Mouse (Mus musculus) lung, embryonic 14.5 days (tissue): Measurements from ENCODE around the gene Nrm. TPM values are rescaled to one million over a fixed set of nuclear protein-coding genes. Genes with fewer than 3 reads are reported as not detected.

Experiments used
- ATAC-seq: fragments of 200-750 bp; cut with Nextera tagmentation; 2 replicates; pipeline ENCODE4 v1.8.0; 2017; ENCODE audit warnings: mild to moderate bottlenecking, moderate TSS enrichment, moderate library complexity; ENCODE audit not compliant: insufficient read depth
- DNase-seq: peaks from one replicate; pipeline ENCODE4 v3.0.0-alpha.2; 2015
- H3K27ac ChIP-seq: fragments of 300-500 bp; sonication (generic); 2 replicates; pipeline ENCODE4 v1.5.1; 2014; ENCODE audit warnings: low read depth, mild to moderate bottlenecking, moderate library complexity
- H3K27me3 ChIP-seq: fragments of 300-500 bp; sonication (generic); 2 replicates; pipeline ENCODE4 v1.6.1; 2014; ENCODE audit warnings: low read length, control low read depth; ENCODE audit not compliant: insufficient read depth
- H3K36me3 ChIP-seq: fragments of 300-500 bp; sonication (generic); 2 replicates; pipeline ENCODE4 v1.6.1; 2014; ENCODE audit warnings: control low read depth; ENCODE audit not compliant: insufficient read depth
- H3K4me1 ChIP-seq: fragments of 300-500 bp; sonication (generic); 2 replicates; pipeline ENCODE4 v1.6.1; 2014; ENCODE audit warnings: antibody characterized with exemption, control low read depth; ENCODE audit not compliant: insufficient read depth
- H3K4me2 ChIP-seq: fragments of 300-500 bp; sonication (generic); 2 replicates; pipeline ENCODE4 v1.6.1; 2014; ENCODE audit warnings: mild to moderate bottlenecking
- H3K4me3 ChIP-seq: fragments of 300-500 bp; sonication (generic); 2 replicates; pipeline ENCODE4 v1.5.1; 2014; ENCODE audit warnings: low read depth, low read length
- H3K9ac ChIP-seq: fragments of 300-500 bp; sonication (generic); 2 replicates; pipeline ENCODE4 v1.6.1; 2014
- H3K9me3 ChIP-seq: fragments of 300-500 bp; sonication (generic); 2 replicates; pipeline ENCODE4 v1.6.1; 2016; ENCODE audit warnings: low read depth, low read length, control low read depth
- CTCF ChIP-seq: IDR thresholded peaks from 2 replicates; pipeline ENCODE4 v1.5.1; 2016; ENCODE audit warnings: antibody characterized with exemption, low read depth
- WGBS: fragments of 180-500 bp; shearing (Covaris S2); extraction: QIAGEN DNeasy Blood & Tissue Kit; methylation state at CpG from one replicate; pipeline ENCODE4 v1.1.7; 2014; 5-methylcytosine and 5-hydroxymethylcytosine counted together
- polyA plus RNA-seq: library from polyadenylated mRNA; unstranded; fragments of >200 nt; fragmentation: Nextera tagmentation; extraction: Ambion mirVana; gene quantifications from 2 replicates; pipeline ENCODE4 v1.2.1, GENCODE M21; 2014

The Nrm gene
- polyA plus RNA-seq, 1 experiment from 2014 or later = 72.0 TPM

DNA sequence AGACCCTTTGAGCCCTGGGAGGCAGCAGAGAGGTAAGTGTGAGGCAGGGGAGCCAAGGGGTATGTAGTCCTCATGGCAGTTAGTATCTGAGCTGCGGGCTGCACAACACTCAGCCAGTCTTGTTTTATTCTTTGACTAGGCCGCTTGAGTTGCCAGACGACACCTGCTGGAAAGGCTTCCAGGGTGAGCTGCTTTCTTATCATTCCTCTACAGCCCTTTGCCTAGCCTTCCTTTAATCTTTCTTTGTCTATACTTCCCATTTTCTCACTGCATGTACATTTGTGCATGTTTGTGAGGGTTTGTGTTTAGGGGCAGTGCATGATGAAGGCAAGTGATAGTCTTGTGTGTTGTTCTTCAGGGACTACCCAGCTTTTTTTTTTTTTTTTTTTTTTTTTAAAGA lies 10.1 kb upstream of the Nrm start:
- Histone ChIP-seq H3K9me3 (no peaks in the 10 kb centered on the region), H3K27ac (no peak overlapping the region), H3K36me3 (peaks cover 91% of the 10 kb centered on the region), H3K4me3 (no peak overlapping the region), H3K27me3 (no peaks in the 10 kb centered on the region), H3K4me2 (no peak overlapping the region), H3K9ac (no peak overlapping the region), H3K4me1 (no peaks in the 10 kb centered on the region)
- ATAC-seq = no peak
- no peak for TF ChIP-seq CTCF
- WGBS = 84% methylated on average over 3 of the region's 3 CpGs
- no peak for DNase-seq

DNA sequence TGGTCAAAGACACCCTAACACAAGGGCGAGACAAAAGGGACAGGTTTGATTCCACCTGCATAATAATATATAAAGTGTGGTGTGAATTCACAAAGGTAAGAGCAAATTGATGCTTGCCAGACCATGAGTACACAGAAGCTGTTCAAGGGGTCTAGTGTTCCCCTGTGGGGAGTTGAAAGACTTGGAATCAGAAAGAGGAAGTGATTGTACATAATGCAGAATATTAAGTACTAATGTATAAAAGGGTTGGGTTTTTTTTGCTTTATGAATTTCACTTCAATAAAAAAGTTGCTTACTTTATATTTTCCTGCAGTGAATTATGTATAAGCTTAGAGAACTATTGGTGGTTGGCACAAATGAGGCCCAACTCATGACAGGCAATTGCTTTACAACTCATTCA lies 1.7 kb upstream of the Nrm start:
- Histone ChIP-seq H3K9ac (no peak overlapping the region), H3K27me3 (no peaks in the 10 kb centered on the region), H3K9me3 (no peaks in the 10 kb centered on the region), H3K4me3 (no peak overlapping the region), H3K36me3 (peaks cover 44% of the 10 kb centered on the region), H3K4me2 (no peak overlapping the region), H3K27ac (no peak overlapping the region), H3K4me1 (0 out of 2 replicates have a peak, but pooled peaks cover 4% of the 10 kb centered on the region)
- no peak for ATAC-seq
- DNase-seq = no peak
- WGBS = 88% methylated on average over 1 of the region's 1 CpGs
- TF ChIP-seq CTCF = no peak

DNA sequence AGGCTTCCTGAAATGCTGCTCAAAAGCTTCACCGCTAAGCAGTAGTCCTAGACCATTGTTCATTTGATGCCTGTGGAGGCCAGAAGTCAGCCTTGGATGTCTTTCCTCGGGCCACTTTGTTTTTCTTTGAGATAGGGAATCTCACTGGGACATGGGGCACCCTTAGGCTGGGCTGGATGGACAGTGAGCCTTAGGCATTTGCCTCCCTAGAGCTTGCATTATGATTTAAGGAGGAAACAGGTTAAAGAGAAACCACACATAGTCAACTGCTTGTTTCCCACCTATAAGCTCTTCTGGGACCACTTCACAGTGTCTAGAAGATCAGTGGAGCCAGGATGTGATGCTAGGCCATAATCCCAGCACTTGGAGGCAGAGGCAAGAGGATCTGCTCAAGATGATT lies 1.3 kb upstream of the Nrm start:
- 0 out of 2 replicates have a peak, but pooled peaks cover 4% of the 10 kb centered on the region for H3K4me1 ChIP-seq
- no peak overlapping the region for H3K4me3 ChIP-seq
- no peak overlapping the region for H3K4me2 ChIP-seq
- 53% methylated on average over 2 of the region's 2 CpGs for WGBS
- H3K9ac ChIP-seq = no peak overlapping the region
- no peak for TF ChIP-seq CTCF
- peaks cover 40% of the 10 kb centered on the region for H3K36me3 ChIP-seq
- DNase-seq (no peak), ATAC-seq (no peak)
- H3K9me3 ChIP-seq = no peaks in the 10 kb centered on the region
- no peak overlapping the region for H3K27ac ChIP-seq
- H3K27me3 ChIP-seq = no peaks in the 10 kb centered on the region

DNA sequence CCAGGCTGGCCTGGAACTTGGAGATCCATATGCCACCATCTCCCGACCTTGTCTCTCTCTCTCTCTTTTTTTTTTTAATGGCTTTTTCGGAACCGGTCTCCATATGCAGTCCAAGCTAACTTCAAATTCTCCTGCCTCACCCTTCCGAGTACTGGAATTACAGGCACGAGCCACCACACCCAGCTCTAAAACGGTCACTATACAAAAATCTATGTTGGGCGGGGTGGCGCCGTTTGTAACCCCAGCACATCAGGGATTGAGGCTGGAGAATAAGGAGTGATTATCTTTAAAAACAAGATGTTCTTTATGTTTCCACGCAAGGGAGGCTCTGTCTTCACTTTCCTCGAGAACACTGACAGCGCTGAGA lies 304 bp upstream of the Nrm start:
- H3K9me3 ChIP-seq = no peaks in the 10 kb centered on the region
- TF ChIP-seq CTCF = no peak
- peak overlapping the region; percentile 68 for H3K9ac ChIP-seq
- WGBS = 3% methylated on average over 12 of the region's 12 CpGs
- 0 out of 2 replicates have a peak, but pooled peaks cover 7% of the 10 kb centered on the region for H3K4me1 ChIP-seq
- peak overlapping the region; percentile 66 for H3K4me3 ChIP-seq
- peak overlapping the region; percentile 86 for H3K27ac ChIP-seq
- peaks cover 37% of the 10 kb centered on the region for H3K36me3 ChIP-seq
- peak overlapping the region; percentile 67 for H3K4me2 ChIP-seq
- no peaks in the 10 kb centered on the region for H3K27me3 ChIP-seq
- DNase-seq (no peak), ATAC-seq (no peak; the same call in 1 of the 2 replicates)

DNA sequence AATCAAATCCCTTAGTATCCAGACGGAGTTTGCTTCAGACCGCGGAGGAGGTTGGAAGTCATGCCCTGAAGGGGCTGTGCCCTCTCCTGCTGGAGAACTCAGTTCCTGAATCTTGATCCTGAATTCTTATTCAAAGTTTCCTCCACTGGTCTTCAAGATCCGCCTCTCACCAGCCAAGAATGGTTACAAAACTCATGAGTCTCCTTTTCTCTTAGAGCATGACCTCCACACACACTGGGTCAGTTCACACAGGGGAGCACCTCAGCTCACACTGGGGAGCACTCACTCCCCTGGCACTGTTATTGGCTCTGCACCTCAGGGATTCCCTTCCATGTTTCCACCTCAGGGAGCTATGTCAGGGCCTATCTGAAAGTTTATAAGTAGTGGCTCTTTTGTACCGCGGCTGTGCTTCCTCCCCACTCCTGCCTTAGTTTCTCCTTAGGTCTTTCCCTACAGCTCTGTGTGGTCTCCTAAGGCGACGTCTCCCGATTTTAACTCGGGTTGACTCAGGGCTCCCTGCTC lies 3.8 kb downstream of the Nrm start:
- no peak for TF ChIP-seq CTCF
- Histone ChIP-seq H3K4me3 (peak overlapping the region; percentile 68), H3K9me3 (no peaks in the 10 kb centered on the region), H3K36me3 (peaks cover 8% of the 10 kb centered on the region; the same call in 1 of the 2 replicates), H3K27ac (peak overlapping the region; percentile 98), H3K27me3 (no peaks in the 10 kb centered on the region), H3K4me1 (peaks cover 13% of the 10 kb centered on the region; the same call in 1 of the 2 replicates), H3K9ac (peak overlapping the region; percentile 80), H3K4me2 (peak overlapping the region; percentile 98)
- DNase-seq = no peak
- 23% methylated on average over 10 of the region's 10 CpGs for WGBS
- no peak for ATAC-seq

DNA sequence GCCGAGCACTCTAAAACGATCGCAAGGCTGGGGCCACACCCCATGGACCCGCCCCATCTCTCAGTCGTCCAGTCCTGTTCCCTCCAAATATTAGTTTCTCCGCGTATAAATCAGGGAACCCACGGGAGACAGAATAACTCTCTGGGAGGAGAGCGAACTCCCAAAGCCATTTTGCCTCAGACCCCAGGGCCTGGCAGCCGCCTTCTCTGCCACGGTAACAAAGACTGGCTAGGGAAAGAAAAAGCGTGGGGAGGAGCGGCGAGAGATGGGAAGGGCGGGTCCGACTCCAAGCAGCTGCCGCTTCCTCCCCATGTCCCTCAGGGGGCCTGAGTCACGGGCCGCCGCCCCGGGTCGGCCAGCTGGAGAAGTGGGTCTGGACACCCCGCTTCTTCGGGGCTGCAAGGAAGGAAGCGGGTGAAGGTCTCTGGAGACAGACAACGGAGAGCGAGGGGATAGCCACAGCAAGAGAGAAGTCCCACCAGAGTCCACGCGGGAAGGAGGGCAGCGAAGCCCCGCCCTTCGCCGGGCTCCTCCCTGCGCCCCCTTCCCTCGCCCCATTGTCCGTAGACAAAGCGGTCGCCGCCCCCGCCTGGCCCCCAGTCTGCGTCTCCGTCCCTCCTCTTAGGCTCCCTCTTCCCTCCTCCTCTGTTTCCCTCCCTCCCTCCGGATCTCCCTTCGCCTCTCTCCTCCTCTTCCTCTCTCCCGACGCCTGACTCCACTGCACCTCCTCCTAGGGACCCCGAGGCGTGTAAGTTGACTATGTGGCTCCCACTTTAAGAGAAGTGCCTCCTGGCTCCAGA lies 4.6 kb downstream of the Nrm start, which contains the start of gene Ppp1r18:
Gene Ppp1r18, plus strand, starts transcription at position 113 of the 800 bp plus-strand sequence.
- Histone ChIP-seq H3K9ac (peak within 1 kb of the TSS; percentile 80), H3K36me3 (peaks cover 8% of the 10 kb centered on the region), H3K27me3 (no peaks in the 10 kb centered on the region), H3K4me3 (peak within 1 kb of the TSS; percentile 68), H3K4me1 (peaks cover 16% of the 10 kb centered on the region), H3K9me3 (no peaks in the 10 kb centered on the region), H3K27ac (peak within 1 kb of the TSS; percentile 98), H3K4me2 (peak within 1 kb of the TSS; percentile 98)
- ATAC-seq (peak; percentile 70), DNase-seq (peak; percentile 89)
- TF ChIP-seq CTCF = no peak
- WGBS = under 1% methylated on average over 43 of the region's 48 CpGs

DNA sequence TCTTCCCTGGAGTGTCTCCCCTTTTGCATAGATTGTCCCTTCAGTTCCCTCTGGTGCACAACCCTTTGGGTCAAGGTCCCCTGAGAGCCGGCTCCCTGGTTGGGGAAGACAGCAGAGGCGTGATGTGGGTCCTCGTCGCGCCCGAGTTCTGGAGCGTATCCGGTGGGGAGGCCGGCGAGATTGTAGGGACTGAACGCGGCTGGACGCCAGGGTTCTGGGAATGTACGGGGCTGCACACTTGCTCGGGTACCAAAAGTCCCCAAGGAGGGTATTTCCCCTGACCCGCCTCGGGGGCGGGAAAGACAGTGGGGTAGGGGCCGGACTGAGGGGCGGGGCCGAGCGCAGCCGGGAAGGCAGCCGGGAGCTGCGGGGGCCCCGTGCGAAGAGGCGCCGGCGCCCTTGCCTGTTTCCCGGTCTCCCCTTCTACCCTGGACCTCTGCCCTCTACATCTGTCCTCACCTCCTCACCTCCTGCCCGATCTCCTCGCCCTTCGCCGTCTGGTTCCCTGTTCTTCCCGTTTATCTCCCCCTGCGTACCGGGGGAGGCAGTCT lies 5.2 kb downstream of the Nrm start:
- no peak for TF ChIP-seq CTCF
- H3K27ac ChIP-seq = peak overlapping the region; percentile 98
- peak overlapping the region; percentile 98 for H3K4me2 ChIP-seq
- H3K4me1 ChIP-seq = peaks cover 15% of the 10 kb centered on the region
- peak overlapping the region; percentile 68 for H3K4me3 ChIP-seq
- DNase-seq (peak; percentile 84), ATAC-seq (peak; percentile 61)
- no peaks in the 10 kb centered on the region for H3K27me3 ChIP-seq
- under 1% methylated on average over 38 of the region's 38 CpGs for WGBS
- peaks cover 12% of the 10 kb centered on the region for H3K36me3 ChIP-seq
- H3K9me3 ChIP-seq = no peaks in the 10 kb centered on the region
- peak overlapping the region; percentile 80 for H3K9ac ChIP-seq
